Mouse (Mus musculus) erythroblast, embryonic 14.5 days (primary cell): ENCODE results near the gene Fam173a.

Source experiments
- GATA1 ChIP-seq: IDR thresholded peaks from 2 replicates; pipeline ENCODE4 v1.6.1; 2012; ENCODE audit warnings: low read length, inconsistent platforms, mixed read lengths
- TAL1 ChIP-seq: IDR thresholded peaks from 3 replicates; pipeline ENCODE4 v1.6.1; 2012; ENCODE audit warnings: low read length, inconsistent platforms, mixed read lengths

DNA sequence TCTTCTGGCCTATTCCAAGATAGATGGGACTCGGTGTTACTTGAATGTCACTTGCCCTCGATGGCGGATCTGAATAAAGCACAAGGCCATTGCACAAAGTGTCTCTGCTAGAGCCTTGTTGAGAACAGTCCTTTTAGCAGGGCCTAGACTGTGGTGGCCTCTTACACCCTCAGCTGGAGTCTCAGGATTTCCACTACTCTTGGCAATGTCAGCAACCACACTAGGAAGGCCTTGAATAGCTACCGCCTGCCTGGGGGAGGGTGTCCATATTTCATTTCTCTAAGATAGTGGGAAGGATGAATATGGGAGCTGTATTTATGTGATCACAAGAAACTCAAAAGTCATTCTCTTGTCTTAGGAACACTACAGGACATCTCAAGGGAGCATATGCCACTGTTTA is 44.5 kb downstream of the Fam173a start:
- TF ChIP-seq GATA1 = no peak
- TF ChIP-seq TAL1 = no peak
